Mouse (Mus musculus): ENCODE data around the gene Bcl2l14. TPM values are rescaled to one million over a fixed set of nuclear protein-coding genes. Genes with fewer than 3 reads are reported as not detected.

The Bcl2l14 gene
- polyA plus RNA-seq, 1 experiment from 2014 or later = 8.9 TPM

- Histone ChIP-seq H3K4me1 (ENCODE audit: insufficient read depth, low read length) (peaks cover 8% of the 10 kb centered on the region; the same call in 1 of the 2 replicates), H3K27ac (ENCODE audit: low read length) (no peak overlapping the region), H3K4me3 (ENCODE audit: low read length) (no peak overlapping the region), H3K9me3 (ENCODE audit: low read length) (no peaks in the 10 kb centered on the region), H3K36me3 (ENCODE audit: insufficient read depth, low read length) (peaks cover 75% of the 10 kb centered on the region), H3K27me3 (ENCODE audit: insufficient read depth, low read length) (no peaks in the 10 kb centered on the region), H3K9ac (replicated peaks; ENCODE audit: low read length) (no peak overlapping the region), H3K4me2 (replicated peaks; ENCODE audit: low read depth, low read length) (no peak overlapping the region)
- WGBS = 84% methylated on average over 1 of the region's 1 CpGs
- ATAC-seq (ENCODE audit: low FRiP score, low TSS enrichment) = no peak
Observed at GRCm38 (mm10) chr6:134454093-134454492, 58.0 kb downstream of the Bcl2l14 start.

GRCm38 (mm10) chr6:134458376-134458775, 62.3 kb downstream of the Bcl2l14 start:
- Histone ChIP-seq H3K9me3 (ENCODE audit: low read length) (no peaks in the 10 kb centered on the region), H3K4me1 (ENCODE audit: insufficient read depth, low read length) (no peaks in the 10 kb centered on the region), H3K36me3 (ENCODE audit: insufficient read depth, low read length) (peaks cover 74% of the 10 kb centered on the region), H3K4me2 (replicated peaks; ENCODE audit: low read depth, low read length) (no peak overlapping the region), H3K4me3 (ENCODE audit: low read length) (no peak overlapping the region), H3K27ac (ENCODE audit: low read length) (no peak overlapping the region), H3K9ac (replicated peaks; ENCODE audit: low read length) (no peak overlapping the region), H3K27me3 (ENCODE audit: insufficient read depth, low read length) (no peaks in the 10 kb centered on the region)
- 84% methylated on average over 1 of the region's 1 CpGs for WGBS
- ATAC-seq (ENCODE audit: low FRiP score, low TSS enrichment) = no peak

GRCm38 (mm10) chr6:134461175-134461574, 65.1 kb downstream of the Bcl2l14 start:
- no peak overlapping the region for H3K4me3 ChIP-seq (ENCODE audit: low read length)
- H3K4me2 ChIP-seq (replicated peaks; ENCODE audit: low read depth, low read length) = no peak overlapping the region
- 91% methylated on average over 6 of the region's 6 CpGs for WGBS
- H3K4me1 ChIP-seq (ENCODE audit: insufficient read depth, low read length) = no peaks in the 10 kb centered on the region
- no peaks in the 10 kb centered on the region for H3K9me3 ChIP-seq (ENCODE audit: low read length)
- peaks cover 68% of the 10 kb centered on the region for H3K36me3 ChIP-seq (ENCODE audit: insufficient read depth, low read length)
- no peak overlapping the region for H3K9ac ChIP-seq (replicated peaks; ENCODE audit: low read length)
- H3K27ac ChIP-seq (ENCODE audit: low read length) = no peak overlapping the region
- no peaks in the 10 kb centered on the region for H3K27me3 ChIP-seq (ENCODE audit: insufficient read depth, low read length)
- ATAC-seq (ENCODE audit: low FRiP score, low TSS enrichment) = no peak

GRCm38 (mm10) chr6:134466671-134467229, 70.6 kb downstream of the Bcl2l14 start:
- H3K4me2 ChIP-seq (replicated peaks; ENCODE audit: low read depth, low read length) = no peak overlapping the region
- no peak overlapping the region for H3K9ac ChIP-seq (replicated peaks; ENCODE audit: low read length)
- no peak overlapping the region for H3K27ac ChIP-seq (ENCODE audit: low read length)
- H3K4me3 ChIP-seq (ENCODE audit: low read length) = no peak overlapping the region
- H3K36me3 ChIP-seq (ENCODE audit: insufficient read depth, low read length) = peaks cover 55% of the 10 kb centered on the region
- no peak for ATAC-seq (ENCODE audit: low FRiP score, low TSS enrichment)
- WGBS = 59% methylated on average over 10 of the region's 10 CpGs
- no peaks in the 10 kb centered on the region for H3K27me3 ChIP-seq (ENCODE audit: insufficient read depth, low read length)
- no peaks in the 10 kb centered on the region for H3K9me3 ChIP-seq (ENCODE audit: low read length)
- no peaks in the 10 kb centered on the region for H3K4me1 ChIP-seq (ENCODE audit: insufficient read depth, low read length)

GRCm38 (mm10) chr6:134469297-134469696, 73.2 kb downstream of the Bcl2l14 start:
- WGBS = 89% methylated on average over 2 of the region's 2 CpGs
- peaks cover 45% of the 10 kb centered on the region for H3K36me3 ChIP-seq (ENCODE audit: insufficient read depth, low read length)
- no peak overlapping the region for H3K4me2 ChIP-seq (replicated peaks; ENCODE audit: low read depth, low read length)
- H3K9ac ChIP-seq (replicated peaks; ENCODE audit: low read length) = no peak overlapping the region
- no peaks in the 10 kb centered on the region for H3K4me1 ChIP-seq (ENCODE audit: insufficient read depth, low read length)
- H3K4me3 ChIP-seq (ENCODE audit: low read length) = no peak overlapping the region
- no peaks in the 10 kb centered on the region for H3K9me3 ChIP-seq (ENCODE audit: low read length)
- no peaks in the 10 kb centered on the region for H3K27me3 ChIP-seq (ENCODE audit: insufficient read depth, low read length)
- no peak overlapping the region for H3K27ac ChIP-seq (ENCODE audit: low read length)
- no peak for ATAC-seq (ENCODE audit: low FRiP score, low TSS enrichment)

- Histone ChIP-seq H3K36me3 (ENCODE audit: insufficient read depth, low read length) (peaks cover 39% of the 10 kb centered on the region), H3K27me3 (ENCODE audit: insufficient read depth, low read length) (no peaks in the 10 kb centered on the region), H3K9ac (replicated peaks; ENCODE audit: low read length) (no peak overlapping the region), H3K4me2 (replicated peaks; ENCODE audit: low read depth, low read length) (no peak overlapping the region), H3K4me1 (ENCODE audit: insufficient read depth, low read length) (no peaks in the 10 kb centered on the region), H3K9me3 (ENCODE audit: low read length) (no peaks in the 10 kb centered on the region), H3K27ac (ENCODE audit: low read length) (no peak overlapping the region), H3K4me3 (ENCODE audit: low read length) (no peak overlapping the region)
- ATAC-seq (ENCODE audit: low FRiP score, low TSS enrichment) = no peak
- WGBS = 80% methylated on average over 14 of the region's 14 CpGs
Observed at GRCm38 (mm10) chr6:134470857-134471256, 74.7 kb downstream of the Bcl2l14 start.

GRCm38 (mm10) chr6:134473143-134473561, 77.0 kb downstream of the Bcl2l14 start:
- no peak overlapping the region for H3K9ac ChIP-seq (replicated peaks; ENCODE audit: low read length)
- peaks cover 35% of the 10 kb centered on the region for H3K36me3 ChIP-seq (ENCODE audit: insufficient read depth, low read length)
- no peak overlapping the region for H3K4me3 ChIP-seq (ENCODE audit: low read length)
- 86% methylated on average over 7 of the region's 7 CpGs for WGBS
- no peaks in the 10 kb centered on the region for H3K4me1 ChIP-seq (ENCODE audit: insufficient read depth, low read length)
- H3K9me3 ChIP-seq (ENCODE audit: low read length) = no peaks in the 10 kb centered on the region
- no peak for ATAC-seq (ENCODE audit: low FRiP score, low TSS enrichment)
- H3K4me2 ChIP-seq (replicated peaks; ENCODE audit: low read depth, low read length) = no peak overlapping the region
- no peak overlapping the region for H3K27ac ChIP-seq (ENCODE audit: low read length)
- no peaks in the 10 kb centered on the region for H3K27me3 ChIP-seq (ENCODE audit: insufficient read depth, low read length)

GRCm38 (mm10) chr6:134479481-134479880, 83.4 kb downstream of the Bcl2l14 start:
- Histone ChIP-seq H3K4me3 (ENCODE audit: low read length) (no peak overlapping the region), H3K4me2 (replicated peaks; ENCODE audit: low read depth, low read length) (no peak overlapping the region), H3K27me3 (ENCODE audit: insufficient read depth, low read length) (no peaks in the 10 kb centered on the region), H3K27ac (ENCODE audit: low read length) (no peak overlapping the region), H3K9ac (replicated peaks; ENCODE audit: low read length) (no peak overlapping the region), H3K36me3 (ENCODE audit: insufficient read depth, low read length) (peaks cover 38% of the 10 kb centered on the region), H3K9me3 (ENCODE audit: low read length) (no peaks in the 10 kb centered on the region), H3K4me1 (ENCODE audit: insufficient read depth, low read length) (no peaks in the 10 kb centered on the region)
- 92% methylated on average over 10 of the region's 10 CpGs for WGBS
- ATAC-seq (ENCODE audit: low FRiP score, low TSS enrichment) = no peak

GRCm38 (mm10) chr6:134486318-134486717, 90.2 kb downstream of the Bcl2l14 start:
- Histone ChIP-seq H3K9ac (replicated peaks; ENCODE audit: low read length) (no peak overlapping the region), H3K4me3 (ENCODE audit: low read length) (no peak overlapping the region), H3K36me3 (ENCODE audit: insufficient read depth, low read length) (peaks cover 34% of the 10 kb centered on the region), H3K4me1 (ENCODE audit: insufficient read depth, low read length) (0 out of 2 replicates have a peak, but pooled peaks cover 6% of the 10 kb centered on the region), H3K4me2 (replicated peaks; ENCODE audit: low read depth, low read length) (no peak overlapping the region), H3K9me3 (ENCODE audit: low read length) (no peaks in the 10 kb centered on the region), H3K27ac (ENCODE audit: low read length) (no peak overlapping the region), H3K27me3 (ENCODE audit: insufficient read depth, low read length) (no peaks in the 10 kb centered on the region)
- no peak for ATAC-seq (ENCODE audit: low FRiP score, low TSS enrichment)
- WGBS = 93% methylated on average over 9 of the region's 9 CpGs

All from kidney, embryonic 16.5 days (tissue).